Mouse (Mus musculus): ENCODE data around the gene Olfr1383. TPM values are rescaled to one million over a fixed set of nuclear protein-coding genes. Genes with fewer than 3 reads are reported as not detected.
"Not testable (repeated sequence)": the region's sequence is repeated elsewhere in the genome, so short reads cannot be mapped to it uniquely, and the experiment has no call there.

The Olfr1383 gene
- polyA plus RNA-seq, 1 experiment from 2014 or later = not detected

DNA sequence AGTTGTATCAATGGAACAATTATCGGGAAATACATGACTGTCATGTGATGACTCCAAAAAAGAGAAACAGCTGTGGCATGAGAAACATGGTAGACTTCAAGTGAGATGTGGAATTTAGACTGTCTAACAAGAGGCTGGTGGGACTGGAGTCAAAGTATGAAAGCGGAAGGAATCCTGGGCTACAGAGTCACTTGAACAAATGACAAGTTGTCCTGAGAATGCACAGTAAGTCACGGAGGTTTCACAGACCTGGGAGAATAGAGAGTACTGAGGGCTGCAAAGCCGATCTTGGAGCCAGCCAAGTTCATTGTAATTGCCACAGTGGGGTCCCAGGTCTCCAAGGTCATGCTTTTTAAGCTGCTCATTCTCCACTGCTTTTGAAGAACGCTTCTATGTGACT, 37.1 kb downstream of the Olfr1383 start, which contains the start of gene Olfr1380:
TSS of gene Olfr1380 (plus strand) at position 301 of the 400 bp plus-strand sequence.
- not testable (repeated sequence) for H3K36me3 ChIP-seq (ENCODE audit: control insufficient read depth, insufficient read depth, low read length); H3K9me3 ChIP-seq (ENCODE audit: control insufficient read depth, low read length); DNase-seq (ENCODE audit: low spot score, missing footprints); H3K4me3 ChIP-seq (ENCODE audit: low read depth, low read length); H3K27me3 ChIP-seq (ENCODE audit: control insufficient read depth, insufficient read depth, low read length); H3K4me2 ChIP-seq; H3K27ac ChIP-seq (ENCODE audit: low read depth, low read length); H3K9ac ChIP-seq (ENCODE audit: low read length); ATAC-seq (ENCODE audit: low FRiP score); H3K4me1 ChIP-seq (ENCODE audit: control insufficient read depth, insufficient read depth, low read length)
- WGBS = 59% methylated on average over 5 of the region's 5 CpGs

DNA sequence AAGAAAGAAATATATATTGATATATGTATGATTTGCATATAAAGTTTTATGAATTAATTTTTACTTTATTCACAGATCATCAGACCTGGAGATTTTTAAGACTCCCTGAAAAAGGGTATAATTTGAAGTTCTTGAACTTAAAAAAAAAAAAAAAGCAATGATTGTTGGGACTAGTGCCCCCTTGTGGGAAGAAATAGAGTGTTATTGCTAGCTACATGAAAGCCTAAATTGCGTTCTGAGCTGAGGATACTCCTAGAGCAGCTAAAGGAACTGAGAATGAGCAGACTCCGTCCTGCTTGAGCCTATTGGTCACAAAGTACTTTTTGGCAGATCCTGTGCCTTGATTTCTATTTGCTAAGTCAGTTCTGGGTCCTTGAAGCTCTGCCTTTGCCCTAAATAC, 55.6 kb downstream of the Olfr1383 start:
- not testable (repeated sequence) for H3K27me3 ChIP-seq (ENCODE audit: control insufficient read depth, insufficient read depth, low read length); H3K4me3 ChIP-seq (ENCODE audit: low read depth, low read length); H3K36me3 ChIP-seq (ENCODE audit: control insufficient read depth, insufficient read depth, low read length); H3K27ac ChIP-seq (ENCODE audit: low read depth, low read length); ATAC-seq (ENCODE audit: low FRiP score); H3K9me3 ChIP-seq (ENCODE audit: control insufficient read depth, low read length); H3K4me1 ChIP-seq (ENCODE audit: control insufficient read depth, insufficient read depth, low read length); H3K4me2 ChIP-seq; H3K9ac ChIP-seq (ENCODE audit: low read length); DNase-seq (ENCODE audit: low spot score, missing footprints)
- 35% methylated on average over 2 of the region's 2 CpGs for WGBS

Other genes with a start within 250 kb of the Olfr1383 start
- not detected in 2 replicates for gene Olfr1393, start 241.3 kb upstream of the Olfr1383 start, polyA plus RNA-seq (2014; fragmentation: Nextera tagmentation; extraction: Ambion mirVana)
- gene Olfr1392, start 234.4 kb upstream of the Olfr1383 start, polyA plus RNA-seq (2014; fragmentation: Nextera tagmentation; extraction: Ambion mirVana) = not detected in 2 replicates
- gene Olfr10, start 214.9 kb upstream of the Olfr1383 start, polyA plus RNA-seq (2014; fragmentation: Nextera tagmentation; extraction: Ambion mirVana) = not detected in 2 replicates
- gene Olfr1391, start 196.9 kb upstream of the Olfr1383 start, polyA plus RNA-seq (2014; fragmentation: Nextera tagmentation; extraction: Ambion mirVana) = not detected in 2 replicates
- gene Olfr1390, start 184.5 kb upstream of the Olfr1383 start, polyA plus RNA-seq (2014; fragmentation: Nextera tagmentation; extraction: Ambion mirVana) = not detected in 2 replicates
- not detected in 2 replicates for gene Olfr1389, start 96.6 kb upstream of the Olfr1383 start, polyA plus RNA-seq (2014; fragmentation: Nextera tagmentation; extraction: Ambion mirVana)
- 0.07 and 0.08 TPM in 2 replicates for gene Olfr1388, start 83.0 kb upstream of the Olfr1383 start, polyA plus RNA-seq (2014; fragmentation: Nextera tagmentation; extraction: Ambion mirVana)
- not detected in 2 replicates for gene Olfr1387, start 64.3 kb upstream of the Olfr1383 start, polyA plus RNA-seq (2014; fragmentation: Nextera tagmentation; extraction: Ambion mirVana)
- not detected in 2 replicates for gene Olfr1386, start 54.6 kb upstream of the Olfr1383 start, polyA plus RNA-seq (2014; fragmentation: Nextera tagmentation; extraction: Ambion mirVana)
- not detected in 2 replicates for gene Olfr1385, start 30.6 kb upstream of the Olfr1383 start, polyA plus RNA-seq (2014; fragmentation: Nextera tagmentation; extraction: Ambion mirVana)
- gene Olfr1384, start 12.9 kb upstream of the Olfr1383 start, polyA plus RNA-seq (2014; fragmentation: Nextera tagmentation; extraction: Ambion mirVana) = not detected in 2 replicates
- gene Olfr1382, start 8.6 kb downstream of the Olfr1383 start, polyA plus RNA-seq (2014; fragmentation: Nextera tagmentation; extraction: Ambion mirVana) = not detected in 2 replicates
- gene Olfr1381, start 23.8 kb downstream of the Olfr1383 start, polyA plus RNA-seq (2014; fragmentation: Nextera tagmentation; extraction: Ambion mirVana) = not detected in 2 replicates
- not detected in 2 replicates for gene Olfr1380, start 37.2 kb downstream of the Olfr1383 start, polyA plus RNA-seq (2014; fragmentation: Nextera tagmentation; extraction: Ambion mirVana)
- gene Flt4, start 89.6 kb downstream of the Olfr1383 start, polyA plus RNA-seq (2014; fragmentation: Nextera tagmentation; extraction: Ambion mirVana) = 2.4 and 2.6 TPM in 2 replicates
- not detected in 2 replicates for gene Scgb3a1, start 144.0 kb downstream of the Olfr1383 start, polyA plus RNA-seq (2014; fragmentation: Nextera tagmentation; extraction: Ambion mirVana)
- 55.9 and 60.1 TPM in 2 replicates for gene Cnot6, start 193.1 kb downstream of the Olfr1383 start, polyA plus RNA-seq (2014; fragmentation: Nextera tagmentation; extraction: Ambion mirVana)